Mouse (Mus musculus): ENCODE results near the gene H2-Aa. TPM values are rescaled to one million over a fixed set of nuclear protein-coding genes. Genes with fewer than 3 reads are reported as not detected.

H2-Aa gene
- polyA plus RNA-seq, 1 experiment from 2014 or later = 4.7 TPM

- H3K36me3 ChIP-seq (ENCODE audit: control insufficient read depth, insufficient read depth) = no peaks in the 10 kb centered on the region
- no peak overlapping the region for H3K9ac ChIP-seq (ENCODE audit: low read depth, low read length)
- H3K4me2 ChIP-seq (ENCODE audit: low read depth, low read length) = no peak overlapping the region
- H3K4me3 ChIP-seq (ENCODE audit: low read depth, low read length) = no peak overlapping the region
- H3K27me3 ChIP-seq (ENCODE audit: control insufficient read depth, insufficient read depth, low read depth, low read length) = no peaks in the 10 kb centered on the region
- H3K9me3 ChIP-seq (replicated peaks; ENCODE audit: control insufficient read depth, low read length) = no peaks in the 10 kb centered on the region
- 9% methylated on average over 2 of the region's 2 CpGs for WGBS (ENCODE audit: insufficient replicate concordance)
- no peaks in the 10 kb centered on the region for H3K4me1 ChIP-seq (ENCODE audit: control insufficient read depth, low read depth, low read length)
- ATAC-seq (ENCODE audit: low read depth) = no peak
- H3K27ac ChIP-seq (ENCODE audit: low read length) = no peak overlapping the region
Observed at GRCm38 (mm10) chr17:34248764-34249163, 38.9 kb downstream of the H2-Aa start.

GRCm38 (mm10) chr17:34247047-34247446, 40.6 kb downstream of the H2-Aa start:
- 60% methylated on average over 3 of the region's 3 CpGs for WGBS (ENCODE audit: insufficient replicate concordance)
- Histone ChIP-seq H3K4me2 (ENCODE audit: low read depth, low read length) (no peak overlapping the region), H3K27ac (ENCODE audit: low read length) (no peak overlapping the region)

DNA sequence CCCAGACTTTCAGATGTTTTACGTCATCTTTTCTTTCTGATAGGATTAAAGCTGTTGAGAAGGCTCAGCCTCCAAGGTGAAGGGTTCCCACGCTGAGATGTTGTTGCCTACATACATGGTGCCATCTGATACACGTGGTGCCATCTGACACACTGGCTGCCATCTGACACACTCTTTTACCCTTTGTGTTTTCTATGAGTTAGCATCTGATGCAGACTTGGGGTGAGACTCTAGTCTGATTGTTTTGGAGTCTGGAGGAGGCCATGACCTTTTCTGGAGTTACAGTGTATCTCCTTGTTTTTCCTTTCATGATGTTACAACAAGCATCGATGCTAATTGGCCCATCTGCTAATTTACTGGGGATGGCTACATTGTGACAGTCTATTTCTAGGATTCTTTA, 43.0 kb downstream of the H2-Aa start:
- 59% methylated on average over 4 of the region's 4 CpGs for WGBS (ENCODE audit: insufficient replicate concordance)
- no peak overlapping the region for H3K4me2 ChIP-seq (ENCODE audit: low read depth, low read length)
- no peak for ATAC-seq (ENCODE audit: low read depth)
- no peaks in the 10 kb centered on the region for H3K27me3 ChIP-seq (ENCODE audit: control insufficient read depth, insufficient read depth, low read depth, low read length)
- no peak overlapping the region for H3K27ac ChIP-seq (ENCODE audit: low read length)
- no peak overlapping the region for H3K4me3 ChIP-seq (ENCODE audit: low read depth, low read length)
- H3K9ac ChIP-seq (ENCODE audit: low read depth, low read length) = no peak overlapping the region
- H3K36me3 ChIP-seq (ENCODE audit: control insufficient read depth, insufficient read depth) = no peaks in the 10 kb centered on the region
- H3K4me1 ChIP-seq (ENCODE audit: control insufficient read depth, low read depth, low read length) = no peaks in the 10 kb centered on the region
- no peaks in the 10 kb centered on the region for H3K9me3 ChIP-seq (replicated peaks; ENCODE audit: control insufficient read depth, low read length)

More at GRCm38 (mm10) chr17:34247047-34247446, 40.6 kb downstream of the H2-Aa start:
- H3K9me3 ChIP-seq (replicated peaks; ENCODE audit: control insufficient read depth, low read length) = no peaks in the 10 kb centered on the region
- no peak overlapping the region for H3K9ac ChIP-seq (ENCODE audit: low read depth, low read length)
- ATAC-seq (ENCODE audit: low read depth) = no peak
- no peaks in the 10 kb centered on the region for H3K4me1 ChIP-seq (ENCODE audit: control insufficient read depth, low read depth, low read length)
- no peaks in the 10 kb centered on the region for H3K27me3 ChIP-seq (ENCODE audit: control insufficient read depth, insufficient read depth, low read depth, low read length)
- no peaks in the 10 kb centered on the region for H3K36me3 ChIP-seq (ENCODE audit: control insufficient read depth, insufficient read depth)
- H3K4me3 ChIP-seq (ENCODE audit: low read depth, low read length) = no peak overlapping the region

DNA sequence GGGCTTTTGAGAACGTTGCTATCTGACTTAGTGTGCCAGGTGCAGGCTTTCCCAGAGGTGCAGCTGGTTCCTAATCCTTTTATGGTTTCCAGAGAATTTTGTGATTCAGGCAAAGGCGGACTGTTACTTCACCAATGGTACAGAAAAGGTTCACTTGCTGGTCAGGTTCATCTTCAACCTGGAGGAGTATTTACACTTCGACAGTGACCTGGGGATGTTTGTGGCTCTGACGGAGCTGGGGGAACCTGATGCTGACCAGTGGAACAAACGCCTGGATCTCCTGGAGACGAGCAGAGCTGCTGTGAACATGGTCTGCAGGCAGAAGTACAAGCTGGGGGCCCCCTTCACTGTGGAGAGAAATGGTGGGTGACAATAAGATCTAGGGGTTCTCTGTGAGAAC, 46.7 kb downstream of the H2-Aa start:
- ATAC-seq (ENCODE audit: low read depth) = no peak
- WGBS (ENCODE audit: insufficient replicate concordance) = 50% methylated on average over 6 of the region's 6 CpGs
- H3K9me3 ChIP-seq (replicated peaks; ENCODE audit: control insufficient read depth, low read length) = no peaks in the 10 kb centered on the region

DNA sequence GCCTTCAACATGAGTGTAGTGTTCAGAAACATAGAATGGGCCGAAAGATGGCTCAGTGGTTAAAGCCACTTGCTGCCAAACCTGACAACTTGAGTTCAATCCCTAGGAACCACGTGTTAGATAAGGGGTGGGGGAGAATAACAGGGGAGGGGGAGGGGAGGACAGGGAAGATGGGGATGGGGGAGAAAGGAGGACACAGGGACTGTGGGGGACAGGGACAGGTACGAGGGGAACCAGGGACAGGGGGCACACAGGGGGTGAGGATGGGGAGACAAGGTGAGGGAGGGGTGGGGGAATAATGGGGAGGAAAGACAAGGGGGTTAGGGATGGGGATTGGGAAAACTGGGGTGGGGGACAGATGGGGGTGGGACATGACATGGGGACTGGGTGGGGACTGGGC, 47.3 kb downstream of the H2-Aa start:
- Histone ChIP-seq H3K4me1 (ENCODE audit: control insufficient read depth, low read depth, low read length) (no peaks in the 10 kb centered on the region), H3K4me3 (ENCODE audit: low read depth, low read length) (no peak overlapping the region), H3K9ac (ENCODE audit: low read depth, low read length) (no peak overlapping the region), H3K27ac (ENCODE audit: low read length) (peak overlapping the region; percentile 43; the same call in 1 of the 2 replicates), H3K4me2 (ENCODE audit: low read depth, low read length) (peak overlapping the region; percentile 29), H3K9me3 (replicated peaks; ENCODE audit: control insufficient read depth, low read length) (no peaks in the 10 kb centered on the region), H3K27me3 (ENCODE audit: control insufficient read depth, insufficient read depth, low read depth, low read length) (no peaks in the 10 kb centered on the region), H3K36me3 (ENCODE audit: control insufficient read depth, insufficient read depth) (no peaks in the 10 kb centered on the region)
- ATAC-seq (ENCODE audit: low read depth) = no peak
- 28% methylated on average over 3 of the region's 3 CpGs for WGBS (ENCODE audit: insufficient replicate concordance)

More for the DNA sequence above, 46.7 kb downstream of the H2-Aa start:
- Histone ChIP-seq H3K27me3 (ENCODE audit: control insufficient read depth, insufficient read depth, low read depth, low read length) (no peaks in the 10 kb centered on the region), H3K9ac (ENCODE audit: low read depth, low read length) (no peak overlapping the region), H3K4me3 (ENCODE audit: low read depth, low read length) (no peak overlapping the region), H3K4me1 (ENCODE audit: control insufficient read depth, low read depth, low read length) (no peaks in the 10 kb centered on the region), H3K27ac (ENCODE audit: low read length) (no peak overlapping the region), H3K36me3 (ENCODE audit: control insufficient read depth, insufficient read depth) (no peaks in the 10 kb centered on the region), H3K4me2 (ENCODE audit: low read depth, low read length) (no peak overlapping the region)

- Histone ChIP-seq H3K27me3 (ENCODE audit: control insufficient read depth, insufficient read depth, low read depth, low read length) (no peaks in the 10 kb centered on the region), H3K9ac (ENCODE audit: low read depth, low read length) (no peak overlapping the region), H3K36me3 (ENCODE audit: control insufficient read depth, insufficient read depth) (no peaks in the 10 kb centered on the region), H3K4me2 (ENCODE audit: low read depth, low read length) (peak overlapping the region; percentile 29), H3K9me3 (replicated peaks; ENCODE audit: control insufficient read depth, low read length) (no peaks in the 10 kb centered on the region), H3K4me3 (ENCODE audit: low read depth, low read length) (no peak overlapping the region), H3K27ac (ENCODE audit: low read length) (peak overlapping the region; percentile 53), H3K4me1 (ENCODE audit: control insufficient read depth, low read depth, low read length) (no peaks in the 10 kb centered on the region)
- ATAC-seq (ENCODE audit: low read depth) = no peak
- 6% methylated on average over 10 of the region's 10 CpGs for WGBS (ENCODE audit: insufficient replicate concordance)
Observed at GRCm38 (mm10) chr17:34239601-34240041, 48.0 kb downstream of the H2-Aa start.

- H3K4me1 ChIP-seq (ENCODE audit: control insufficient read depth, low read depth, low read length) = no peaks in the 10 kb centered on the region
- 44% methylated on average over 3 of the region's 3 CpGs for WGBS (ENCODE audit: insufficient replicate concordance)
- no peak for ATAC-seq (ENCODE audit: low read depth)
- no peaks in the 10 kb centered on the region for H3K36me3 ChIP-seq (ENCODE audit: control insufficient read depth, insufficient read depth)
- H3K4me2 ChIP-seq (ENCODE audit: low read depth, low read length) = no peak within 1 kb of the TSS
- H3K4me3 ChIP-seq (ENCODE audit: low read depth, low read length) = no peak within 1 kb of the TSS
- H3K27ac ChIP-seq (ENCODE audit: low read length) = peak within 1 kb of the TSS; percentile 53; the same call in 1 of the 2 replicates
- no peaks in the 10 kb centered on the region for H3K27me3 ChIP-seq (ENCODE audit: control insufficient read depth, insufficient read depth, low read depth, low read length)
- no peaks in the 10 kb centered on the region for H3K9me3 ChIP-seq (replicated peaks; ENCODE audit: control insufficient read depth, low read length)
- H3K9ac ChIP-seq (ENCODE audit: low read depth, low read length) = no peak within 1 kb of the TSS
Observed at GRCm38 (mm10) chr17:34238706-34239105, 48.9 kb downstream of the H2-Aa start, which contains the start of gene H2-Ob. Gene H2-Ob, plus strand, starts transcription at chr17:34238903.

- no peak overlapping the region for H3K27ac ChIP-seq (ENCODE audit: low read length)
Observed at GRCm38 (mm10) chr17:34237741-34238140, 49.9 kb downstream of the H2-Aa start.

DNA sequence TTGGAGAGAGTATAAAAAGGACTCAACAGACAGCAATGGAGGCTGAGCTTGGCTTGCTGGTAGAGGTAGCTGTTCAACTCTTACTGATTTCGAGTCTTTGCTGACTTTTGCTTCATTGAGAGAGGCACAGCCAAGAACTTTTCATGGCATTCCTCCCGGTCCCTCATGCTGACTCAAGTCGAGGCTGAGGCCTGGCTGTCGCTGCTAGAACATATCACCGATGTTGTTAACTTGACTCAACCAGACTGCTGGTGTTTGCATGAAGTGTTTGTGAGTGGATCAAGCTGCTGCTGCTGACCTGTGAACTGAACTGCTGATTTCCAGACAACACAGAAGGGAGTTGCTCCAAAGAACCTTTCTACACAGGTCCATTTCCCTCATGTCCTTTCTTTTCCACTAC, 50.9 kb downstream of the H2-Aa start:
- Histone ChIP-seq H3K36me3 (ENCODE audit: control insufficient read depth, insufficient read depth) (no peaks in the 10 kb centered on the region), H3K4me2 (ENCODE audit: low read depth, low read length) (no peak overlapping the region), H3K4me1 (ENCODE audit: control insufficient read depth, low read depth, low read length) (no peaks in the 10 kb centered on the region), H3K9ac (ENCODE audit: low read depth, low read length) (no peak overlapping the region), H3K9me3 (replicated peaks; ENCODE audit: control insufficient read depth, low read length) (no peaks in the 10 kb centered on the region), H3K4me3 (ENCODE audit: low read depth, low read length) (no peak overlapping the region), H3K27ac (ENCODE audit: low read length) (no peak overlapping the region), H3K27me3 (ENCODE audit: control insufficient read depth, insufficient read depth, low read depth, low read length) (no peaks in the 10 kb centered on the region)
- ATAC-seq (ENCODE audit: low read depth) = no peak
- WGBS (ENCODE audit: insufficient replicate concordance) = 65% methylated on average over 5 of the region's 5 CpGs

More at GRCm38 (mm10) chr17:34237741-34238140, 49.9 kb downstream of the H2-Aa start:
- no peak for ATAC-seq (ENCODE audit: low read depth)
- H3K4me2 ChIP-seq (ENCODE audit: low read depth, low read length) = no peak overlapping the region
- H3K27me3 ChIP-seq (ENCODE audit: control insufficient read depth, insufficient read depth, low read depth, low read length) = no peaks in the 10 kb centered on the region
- H3K4me3 ChIP-seq (ENCODE audit: low read depth, low read length) = no peak overlapping the region
- no peaks in the 10 kb centered on the region for H3K36me3 ChIP-seq (ENCODE audit: control insufficient read depth, insufficient read depth)
- no peaks in the 10 kb centered on the region for H3K9me3 ChIP-seq (replicated peaks; ENCODE audit: control insufficient read depth, low read length)
- H3K9ac ChIP-seq (ENCODE audit: low read depth, low read length) = no peak overlapping the region
- WGBS (ENCODE audit: insufficient replicate concordance) = 62% methylated on average over 3 of the region's 3 CpGs
- H3K4me1 ChIP-seq (ENCODE audit: control insufficient read depth, low read depth, low read length) = no peaks in the 10 kb centered on the region
